Mouse (Mus musculus) thymus, postnatal 14 days (tissue): ENCODE measurements at regions not wholly inside any gene's neighbourhood (a gene's known extent, or its start where the extent isn't known, plus 50 kb on each side); places are given as distances from the start of the nearest gene placed in this dataset.
"Not testable (repeated sequence)": the region's sequence is repeated elsewhere in the genome, so short reads cannot be mapped to it uniquely, and the experiment has no call there.

Experiments
- DNase-seq: peaks from one replicate; pipeline ENCODE4 v3.0.0; 2021

DNA sequence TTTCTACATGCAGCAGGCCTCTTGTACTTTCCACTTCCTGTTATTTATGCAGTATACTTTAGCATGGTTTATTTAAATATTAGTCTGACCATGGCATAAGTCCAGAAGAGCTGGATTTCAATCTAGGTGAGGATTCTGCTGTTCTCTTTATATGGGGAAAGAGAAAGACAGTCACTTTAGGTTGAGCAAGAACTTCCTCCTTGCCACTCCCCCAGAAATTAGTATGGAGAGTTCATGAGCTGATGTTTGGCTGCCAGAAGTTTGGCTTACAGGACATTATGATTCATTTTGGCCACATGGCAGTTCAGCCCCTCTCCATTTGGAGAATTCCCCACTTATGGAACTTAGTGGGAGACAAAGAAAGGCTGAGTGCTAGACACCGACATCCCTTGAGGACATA lies 130.8 kb downstream of the Arrdc3 start:
- DNase-seq = no peak

DNA sequence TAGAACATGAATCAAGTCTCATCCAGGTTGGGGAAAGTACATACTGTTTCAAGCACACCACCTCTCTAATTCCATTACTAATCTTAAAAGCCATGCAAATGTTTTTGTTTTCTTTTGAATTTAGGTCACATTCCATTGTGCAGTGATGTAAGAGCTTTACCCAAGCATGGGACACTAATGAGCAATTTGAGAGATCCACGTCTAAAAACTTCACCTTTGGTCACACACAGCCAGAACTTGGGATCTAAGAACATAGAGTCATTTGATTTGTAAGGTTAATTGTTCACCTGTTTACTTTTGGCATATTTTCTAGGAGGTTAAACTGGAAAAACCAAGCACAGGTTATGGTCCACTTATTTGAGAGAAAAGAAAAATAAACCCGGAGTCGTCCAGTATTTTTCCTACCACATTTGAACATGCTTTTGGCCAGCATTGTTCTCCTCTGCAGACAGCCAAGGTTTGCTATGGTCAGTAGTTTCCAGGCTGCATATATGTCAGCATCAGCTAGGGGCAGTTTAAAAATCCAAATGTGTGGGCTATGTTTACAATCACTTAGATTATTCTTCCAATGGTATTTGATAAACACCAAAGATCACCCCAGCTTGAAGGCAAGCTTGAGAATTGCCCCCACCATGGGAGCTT lies 137.0 kb downstream of the Arrdc3 start:
- DNase-seq = no peak

DNA sequence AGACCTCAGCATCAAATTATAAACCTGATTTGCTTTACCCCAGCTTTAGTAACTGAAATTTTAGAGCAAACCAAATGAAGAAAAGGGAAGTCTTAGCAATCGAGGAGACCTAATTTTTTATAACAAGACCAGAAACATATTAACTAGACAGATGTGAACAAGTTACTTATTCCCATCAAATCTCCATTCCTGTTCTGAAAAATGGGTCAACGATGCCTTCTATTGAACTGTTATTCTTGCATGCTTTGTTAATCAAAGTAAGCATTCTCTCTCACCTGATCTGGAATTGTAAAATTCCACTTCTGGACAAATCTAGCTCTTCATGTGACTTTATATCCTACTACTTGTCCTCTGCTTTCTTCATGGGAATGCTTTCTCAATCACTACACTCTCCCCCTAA lies 137.6 kb downstream of the Arrdc3 start:
- no peak for DNase-seq

DNA sequence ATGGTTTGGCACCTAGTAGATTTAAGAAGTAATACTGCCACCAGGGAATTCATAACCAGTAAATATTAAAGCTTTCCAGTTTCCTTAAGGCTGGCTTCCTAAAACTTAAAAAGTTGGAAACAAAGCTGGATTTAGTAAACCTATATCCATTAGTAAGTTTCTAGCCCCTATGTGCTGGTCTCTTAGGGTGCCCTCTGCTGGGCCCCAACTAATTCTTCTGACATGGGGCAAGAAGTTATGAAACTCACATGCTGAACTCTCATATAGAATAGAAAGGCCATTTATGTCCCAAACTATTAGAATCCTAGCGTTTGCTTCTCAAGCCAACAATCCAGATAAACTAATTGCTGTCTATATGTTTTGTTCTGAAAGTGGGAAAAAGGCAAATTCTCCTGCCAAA lies 139.2 kb downstream of the Arrdc3 start:
- DNase-seq = no peak

DNA sequence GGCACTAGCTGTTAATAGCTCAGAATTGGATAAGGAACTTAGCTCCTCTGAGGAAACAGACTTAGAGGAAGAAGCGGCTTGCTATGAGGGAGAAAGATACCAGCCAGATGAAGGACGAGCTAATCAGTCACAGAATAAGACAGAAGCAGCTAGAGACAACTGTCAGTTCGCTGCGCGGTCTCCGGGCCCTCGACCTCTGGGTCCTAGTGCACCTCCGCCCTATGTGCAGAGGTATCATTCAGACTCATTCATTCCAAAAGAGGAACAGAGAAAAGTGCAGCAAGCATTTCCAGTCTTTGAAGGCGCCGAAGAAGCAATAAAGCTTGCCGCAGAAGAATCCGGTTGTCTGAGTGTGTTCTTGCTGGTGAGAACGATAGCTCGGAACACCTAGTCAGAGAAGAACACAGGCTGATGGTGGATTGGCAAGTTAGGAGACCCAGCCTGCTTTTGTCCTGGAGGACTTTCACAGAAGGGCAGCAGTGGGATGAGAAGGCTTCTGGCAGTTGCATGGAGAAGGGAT lies 142.1 kb downstream of the Arrdc3 start:
- not testable (repeated sequence) for DNase-seq

DNA sequence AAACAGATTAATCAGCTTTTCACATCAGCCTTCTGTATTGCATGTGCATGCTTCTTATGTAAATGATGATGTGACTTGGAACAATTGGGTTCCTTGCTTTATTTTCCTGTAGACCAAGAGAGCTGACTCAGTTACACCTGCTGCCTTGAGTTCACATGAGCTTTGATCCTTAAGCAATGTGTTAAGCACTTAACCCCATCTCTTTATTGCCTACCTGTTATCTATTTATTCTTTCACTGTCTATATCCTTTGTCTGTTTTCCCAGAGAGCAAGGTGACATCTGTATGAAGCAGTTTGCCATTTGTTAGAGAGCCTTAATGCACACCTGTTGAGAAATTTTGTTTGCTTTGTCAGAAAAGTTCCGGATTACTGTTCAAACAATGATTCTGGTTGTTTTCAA lies 154.1 kb downstream of the Arrdc3 start:
- no peak for DNase-seq

DNA sequence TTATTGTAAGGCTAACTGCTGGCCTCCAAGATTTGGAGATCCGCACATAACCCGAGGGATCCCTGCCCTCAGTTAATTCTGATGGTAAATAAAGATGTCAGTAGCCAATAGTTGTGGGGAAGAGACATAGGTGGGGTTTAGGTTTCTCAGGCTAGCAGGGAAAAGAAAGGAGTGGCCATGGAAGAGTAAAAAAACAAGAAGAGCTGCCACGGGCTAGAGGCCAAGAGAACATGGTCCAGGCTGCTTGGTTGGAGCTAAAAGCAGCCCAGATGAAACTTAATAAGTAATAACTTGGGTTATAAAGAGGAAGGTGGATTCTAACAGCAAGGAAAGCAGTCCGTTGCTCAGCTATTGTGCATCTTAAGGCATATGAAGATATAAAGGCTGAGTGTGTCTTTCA lies 155.6 kb downstream of the Arrdc3 start:
- no peak for DNase-seq

DNA sequence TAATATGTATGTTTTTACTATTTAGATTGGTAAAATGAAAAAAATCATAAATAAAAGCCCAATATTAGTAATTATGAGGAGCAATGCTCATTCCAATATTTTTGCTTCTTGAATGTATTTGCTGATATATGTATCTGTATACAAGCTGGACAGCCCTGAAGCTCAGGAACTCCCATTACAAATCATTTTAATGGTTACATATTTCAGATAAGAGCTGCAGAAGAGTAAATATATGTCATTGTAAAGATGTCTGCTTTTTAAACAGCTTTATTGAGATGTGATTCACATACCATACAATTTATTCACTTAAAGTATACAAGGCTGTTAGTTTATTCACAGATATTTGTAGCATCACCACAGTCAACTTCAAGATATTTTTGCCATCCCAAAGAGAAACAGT lies 157.3 kb downstream of the Arrdc3 start:
- DNase-seq = no peak

DNA sequence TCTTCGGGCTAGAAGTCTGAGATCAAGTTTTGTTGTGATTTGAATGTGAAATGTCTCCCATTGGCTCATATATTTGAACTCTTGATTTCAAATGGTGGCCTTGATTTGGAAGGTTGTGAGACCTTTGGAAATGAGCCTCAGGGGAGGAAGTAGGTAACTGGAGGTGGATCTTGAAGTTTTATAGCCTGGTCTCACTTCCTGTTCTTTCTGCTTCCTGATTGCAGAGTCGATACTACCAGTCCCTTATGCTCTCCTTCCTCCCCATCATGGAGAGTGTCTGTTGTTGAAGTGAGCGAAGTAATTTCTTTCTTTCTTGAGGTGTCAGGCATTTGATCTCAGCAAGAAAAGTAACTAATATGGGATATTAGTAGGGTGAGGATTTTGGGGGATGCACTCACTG lies 158.5 kb downstream of the Arrdc3 start:
- no peak for DNase-seq
